Comparison of ENCODE assay signal across 9 mouse cellular contexts in genomic region chr6:39242718-39243471, GRCm38 (mm10). TPM values are rescaled to one million over a fixed set of nuclear protein-coding genes. Genes with fewer than 3 reads are reported as not detected.
DNase-seq lines count a peak whose midpoint lies in the region; ATAC-seq and TF ChIP-seq lines count a peak whose summit lies in the region.
"Had no signal": no experiment of that assay in that cellular context is flagged by ENCODE, and none has a peak within 500 bp of the region (broad histone marks: within the 10 kb centered on the region; RNA-seq: fewer than 3 reads in every experiment).

No protein-coding gene starts in this region.

- H3K9ac ChIP-seq in limb, embryonic 11.5 days (ENCODE audit: low read length) = no peak overlapping the region

- H3K4me1 ChIP-seq in bone marrow macrophage, adult 2 months (ENCODE audit: control insufficient read depth, insufficient read depth, low read length) = peaks cover 43% of the 10 kb centered on the region
- peaks cover 21% of the 10 kb centered on the region for H3K4me1 ChIP-seq in embryonic facial prominence, embryonic 10.5 days
- peaks cover 18% of the 10 kb centered on the region for H3K4me1 ChIP-seq in limb, embryonic 11.5 days (ENCODE audit: control insufficient read depth, insufficient read depth, low read length)

- no peaks in the 10 kb centered on the region for H3K27me3 ChIP-seq in embryonic facial prominence, embryonic 10.5 days (replicated peaks; ENCODE audit: low read depth, poor library complexity, severe bottlenecking)
- H3K27me3 ChIP-seq in limb, embryonic 11.5 days (ENCODE audit: control insufficient read depth, insufficient read depth, low read length) = no peaks in the 10 kb centered on the region
- no peaks in the 10 kb centered on the region for H3K27me3 ChIP-seq in myocyte (ENCODE audit: control insufficient read depth, insufficient read depth, insufficient read length)

- WGBS in embryonic facial prominence, embryonic 10.5 days = 76% methylated on average over 8 of the region's 8 CpGs
- 33% methylated on average over 8 of the region's 8 CpGs for WGBS in limb, embryonic 11.5 days

- no peak overlapping the region for H3ac ChIP-seq in myocyte (ENCODE audit: control insufficient read depth, insufficient read length)

- no peak for TF ChIP-seq CTCF in bone marrow macrophage, adult 2 months (IDR thresholded peaks at IDR 0.05; ENCODE audit: low read depth, low read length)

- peak overlapping the region; percentile 24; the same call in 1 of the 2 replicates for H3K4me2 ChIP-seq in limb, embryonic 11.5 days (ENCODE audit: low read depth, severe bottlenecking)
- H3K4me2 ChIP-seq in myocyte (ENCODE audit: low read depth) = peak overlapping the region; percentile 68

- peak; percentile 59 for DNase-seq in embryonic facial prominence, embryonic 10.5 days (ENCODE audit: low spot score)
- DNase-seq in heart, adult 8-10 months (ENCODE audit: low spot score) = peak; percentile 77
- DNase-seq in kidney, adult 18-20 months = peak; percentile 80
- DNase-seq in limb, embryonic 11.5 days (ENCODE audit: low spot score) = peak; percentile 86
- peak; percentile 87 for DNase-seq in urinary bladder, postnatal 14 days (ENCODE audit: low spot score)
- no peak for DNase-seq in spleen, adult 12 weeks (ENCODE audit: low spot score)

- H3K4me3 ChIP-seq in bone marrow macrophage, adult 2 months (ENCODE audit: insufficient read depth, low read length) = no peak overlapping the region
- H3K4me3 ChIP-seq in embryonic facial prominence, embryonic 10.5 days = no peak overlapping the region
- no peak overlapping the region for H3K4me3 ChIP-seq in limb, embryonic 11.5 days (ENCODE audit: low read depth, low read length)
- H3K4me3 ChIP-seq in myocyte = no peak overlapping the region
- H3K4me3 ChIP-seq: erythroblast, embryonic 14.5 days had no signal

- H3K27ac ChIP-seq in bone marrow macrophage, adult 2 months (ENCODE audit: insufficient read depth, low read depth, low read length) = peak overlapping the region; percentile 28; the same call in 1 of the 2 replicates
- H3K27ac ChIP-seq in embryonic facial prominence, embryonic 10.5 days (replicated peaks) = no peak overlapping the region
- H3K27ac ChIP-seq in limb, embryonic 11.5 days (replicated peaks; ENCODE audit: low read depth, low read length) = peak overlapping the region; percentile 80

- no peak for TF ChIP-seq POLR2A in bone marrow macrophage, adult 2 months (IDR thresholded peaks at IDR 0.05; ENCODE audit: borderline replicate concordance, low read depth, low read length)
- TF ChIP-seq POLR2A in myocyte (IDR thresholded peaks at IDR 0.05; ENCODE audit: insufficient read length, low read depth) = no peak

- H3K36me3 ChIP-seq in embryonic facial prominence, embryonic 10.5 days (replicated peaks) = no peaks in the 10 kb centered on the region
- H3K36me3 ChIP-seq in limb, embryonic 11.5 days (ENCODE audit: control insufficient read depth, insufficient read depth, low read length) = no peaks in the 10 kb centered on the region
- H3K36me3 ChIP-seq in myocyte (ENCODE audit: control insufficient read depth, insufficient read depth) = no peaks in the 10 kb centered on the region

- no peaks in the 10 kb centered on the region for H3K9me3 ChIP-seq in embryonic facial prominence, embryonic 10.5 days
- H3K9me3 ChIP-seq in limb, embryonic 11.5 days (ENCODE audit: control insufficient read depth, low read length) = no peaks in the 10 kb centered on the region

- ATAC-seq in limb, embryonic 11.5 days (ENCODE audit: insufficient number of reproducible peaks, low FRiP score, low TSS enrichment, low read depth) = peak; percentile 93

- H3K79me2 ChIP-seq in myocyte (ENCODE audit: control insufficient read depth, insufficient read depth) = no peaks in the 10 kb centered on the region

TF ChIP-seq in myocyte, 11 proteins besides CTCF, POLR2A, EP300 and RAD21:
- TF ChIP-seq MYOG (IDR thresholded peaks at IDR 0.05; ENCODE audit: control insufficient read depth in 1 of 3, insufficient read depth in 1 of 3, insufficient read length in 2 of 3, low read depth in 2 of 3) = peak in 2 of 3 experiments; percentile 56 to 83
- no peak for TF ChIP-seq MAX (IDR thresholded peaks at IDR 0.05; ENCODE audit: low read depth)
- peak in 2 of 3 experiments; percentile 68 to 73 for TF ChIP-seq MYOD1 (IDR thresholded peaks at IDR 0.05; ENCODE audit: control insufficient read depth in 1 of 3, insufficient read length in 2 of 3, low read depth in 2 of 3)
- TF ChIP-seq TCF3 (IDR thresholded peaks at IDR 0.05; ENCODE audit: insufficient read length, low read depth) = no peak
- peak; percentile 43 for TF ChIP-seq TCF12 (IDR thresholded peaks at IDR 0.05; ENCODE audit: insufficient read depth, poor library complexity, severe bottlenecking)

RNA-seq across cellular contexts. Expression of gene Kdm7a, which starts 36.3 kb away (rescaled TPM):
- polyA plus RNA-seq in bone marrow macrophage, adult 2 months (2012; ENCODE audit: insufficient read depth, insufficient read length, missing spikeins) = 26.3 and 29.3 TPM in 2 replicates
- polyA plus RNA-seq in embryonic facial prominence, embryonic 10.5 days (2016; fragmentation: Nextera tagmentation; extraction: Ambion mirVana) = 9.5 and 11.1 TPM in 2 replicates
- 10 to 100 TPM; 16.9 to 20.8 (median 18.9) TPM for total RNA-seq in heart, adult 8-10 months (2022)
- 10.7 and 11.8 TPM in 2 replicates for polyA plus RNA-seq in limb, embryonic 11.5 days (2014; fragmentation: Nextera tagmentation; extraction: Ambion mirVana)
- 2.8 TPM for polyA plus RNA-seq in myocyte (2012; fragmentation: generic; extraction: Trizol)
